Mouse (Mus musculus) olfactory bulb, adult 2 months (tissue): ENCODE data around the gene Lrrc8d.

Experiments
- CTCF ChIP-seq: fragments of 200-500 bp; IDR thresholded peaks from 2 replicates; pipeline ENCODE4 v1.5.1; 2012; ENCODE audit warnings: low read depth, mild to moderate bottlenecking, low read length, moderate library complexity; ENCODE audit not compliant: insufficient read depth
- POLR2A ChIP-seq: fragments of 200-500 bp; IDR thresholded peaks from 2 replicates; pipeline ENCODE4 v1.6.1; 2012; ENCODE audit warnings: mild to moderate bottlenecking, low read depth, low read length, moderate library complexity; ENCODE audit not compliant: insufficient read depth

DNA sequence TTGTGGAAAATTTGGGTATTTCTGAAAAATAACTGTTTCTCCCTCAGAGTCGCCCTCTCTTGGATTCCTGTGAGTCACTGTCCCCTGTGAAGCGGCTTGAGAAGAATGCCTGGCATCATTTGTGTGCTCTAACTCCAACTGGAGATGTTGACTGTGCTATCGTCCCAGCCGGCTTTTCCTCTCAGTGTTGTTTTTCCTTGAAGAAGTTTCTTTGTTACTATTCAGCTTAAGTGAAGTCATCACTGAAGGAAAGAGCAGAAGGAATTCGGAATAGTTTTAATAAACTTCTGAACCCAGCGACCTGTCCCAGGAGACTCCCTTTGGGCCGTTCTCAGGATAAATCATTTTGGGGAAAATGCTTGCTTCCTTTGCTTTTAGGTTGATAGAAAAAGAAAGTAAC, 132.4 kb downstream of the Lrrc8d start:
- TF ChIP-seq POLR2A: no peak
- no peak for TF ChIP-seq CTCF
